Mouse (Mus musculus) bone marrow macrophage, adult 2 months (primary cell): ENCODE results near the gene Gm20671.

Source experiments
- CTCF ChIP-seq: IDR thresholded peaks from 2 replicates; pipeline ENCODE4 v1.5.1; 2012; ENCODE audit warnings: low read depth, mild to moderate bottlenecking, low read length, moderate library complexity
- POLR2A ChIP-seq: IDR thresholded peaks from 2 replicates; pipeline ENCODE4 v1.6.1; 2012; ENCODE audit warnings: mild to moderate bottlenecking, low read depth, low read length, borderline replicate concordance

GRCm38 (mm10) chr5:32740138-32740537 is 86.8 kb downstream of the Gm20671 start:
- TF ChIP-seq POLR2A (no peak), CTCF (no peak)
